Mouse (Mus musculus): ENCODE data around the gene Slfn5.

Gene Slfn5

GRCm38 (mm10) chr11:82950736-82951481 is at the start of gene Slfn5:
Gene Slfn5, plus strand, starts transcription at chr11:82951349.
- H3K4me3 ChIP-seq (replicated peaks; ENCODE audit: low read length) = peak within 1 kb of the TSS; percentile 71
- H3K9me3 ChIP-seq (ENCODE audit: low read length) = no peaks in the 10 kb centered on the region
- no peaks in the 10 kb centered on the region for H3K36me3 ChIP-seq (ENCODE audit: insufficient read depth, low read length)
- H3K27me3 ChIP-seq (ENCODE audit: insufficient read depth, low read length) = peaks cover 58% of the 10 kb centered on the region
- TF ChIP-seq POU5F1 (IDR thresholded peaks at IDR 0.05; ENCODE audit: borderline replicate concordance, low read length) = no peak
- TF ChIP-seq NANOG (IDR thresholded peaks at IDR 0.05; ENCODE audit: borderline replicate concordance, low read length) = no peak
- no peak for TF ChIP-seq CTCF (conservative IDR thresholded peaks at IDR 0.05; ENCODE audit: low read length)
- H3K4me1 ChIP-seq (replicated peaks; ENCODE audit: low read depth, low read length) = peaks cover 59% of the 10 kb centered on the region

GRCm38 (mm10) chr11:82901606-82902310 is 49.4 kb upstream of the Slfn5 start:
- no peak for TF ChIP-seq NANOG (IDR thresholded peaks at IDR 0.05; ENCODE audit: borderline replicate concordance, low read length)
- no peak for TF ChIP-seq POU5F1 (IDR thresholded peaks at IDR 0.05; ENCODE audit: borderline replicate concordance, low read length)
- no peak for TF ChIP-seq CTCF (conservative IDR thresholded peaks at IDR 0.05; ENCODE audit: low read length)
- H3K4me1 ChIP-seq (replicated peaks; ENCODE audit: low read depth, low read length) = peaks cover 43% of the 10 kb centered on the region
- H3K9me3 ChIP-seq (ENCODE audit: low read length) = no peaks in the 10 kb centered on the region
- H3K4me3 ChIP-seq (replicated peaks; ENCODE audit: low read length) = no peak overlapping the region
- peaks cover 76% of the 10 kb centered on the region for H3K36me3 ChIP-seq (ENCODE audit: insufficient read depth, low read length)
- no peaks in the 10 kb centered on the region for H3K27me3 ChIP-seq (ENCODE audit: insufficient read depth, low read length)

GRCm38 (mm10) chr11:82904952-82905351 is 46.2 kb upstream of the Slfn5 start:
- no peaks in the 10 kb centered on the region for H3K9me3 ChIP-seq (ENCODE audit: low read length)

GRCm38 (mm10) chr11:82905816-82906215 is 45.3 kb upstream of the Slfn5 start:
- TF ChIP-seq CTCF (conservative IDR thresholded peaks at IDR 0.05; ENCODE audit: low read length) (no peak), POU5F1 (IDR thresholded peaks at IDR 0.05; ENCODE audit: borderline replicate concordance, low read length) (no peak), NANOG (IDR thresholded peaks at IDR 0.05; ENCODE audit: borderline replicate concordance, low read length) (no peak)
- H3K27me3 ChIP-seq (ENCODE audit: insufficient read depth, low read length) = peaks cover 17% of the 10 kb centered on the region

More at GRCm38 (mm10) chr11:82904952-82905351, 46.2 kb upstream of the Slfn5 start:
- Histone ChIP-seq H3K4me1 (replicated peaks; ENCODE audit: low read depth, low read length) (peaks cover 46% of the 10 kb centered on the region), H3K4me3 (replicated peaks; ENCODE audit: low read length) (peak overlapping the region; percentile 43; the same call in 1 of the 2 replicates), H3K27me3 (ENCODE audit: insufficient read depth, low read length) (peaks cover 8% of the 10 kb centered on the region), H3K36me3 (ENCODE audit: insufficient read depth, low read length) (peaks cover 75% of the 10 kb centered on the region)
- TF ChIP-seq POU5F1 (IDR thresholded peaks at IDR 0.05; ENCODE audit: borderline replicate concordance, low read length) (no peak), CTCF (conservative IDR thresholded peaks at IDR 0.05; ENCODE audit: low read length) (no peak), NANOG (IDR thresholded peaks at IDR 0.05; ENCODE audit: borderline replicate concordance, low read length) (no peak)

GRCm38 (mm10) chr11:82907651-82908607 is 43.2 kb upstream of the Slfn5 start, which contains the start of gene Nle1:
Gene Nle1, minus strand, starts transcription at chr11:82908411.
- H3K4me3 ChIP-seq (replicated peaks; ENCODE audit: low read length) = peak within 1 kb of the TSS; percentile 95
- H3K4me1 ChIP-seq (replicated peaks; ENCODE audit: low read depth, low read length) = peaks cover 60% of the 10 kb centered on the region
- peaks cover 24% of the 10 kb centered on the region for H3K27me3 ChIP-seq (ENCODE audit: insufficient read depth, low read length)
- peak; percentile 70 for TF ChIP-seq CTCF (conservative IDR thresholded peaks at IDR 0.05; ENCODE audit: low read length)
- TF ChIP-seq NANOG (IDR thresholded peaks at IDR 0.05; ENCODE audit: borderline replicate concordance, low read length) = no peak
- no peaks in the 10 kb centered on the region for H3K9me3 ChIP-seq (ENCODE audit: low read length)
- H3K36me3 ChIP-seq (ENCODE audit: insufficient read depth, low read length) = peaks cover 46% of the 10 kb centered on the region

More at GRCm38 (mm10) chr11:82905816-82906215, 45.3 kb upstream of the Slfn5 start:
- Histone ChIP-seq H3K4me3 (replicated peaks; ENCODE audit: low read length) (peak overlapping the region; percentile 13; the same call in 1 of the 2 replicates), H3K9me3 (ENCODE audit: low read length) (no peaks in the 10 kb centered on the region), H3K4me1 (replicated peaks; ENCODE audit: low read depth, low read length) (peaks cover 49% of the 10 kb centered on the region), H3K36me3 (ENCODE audit: insufficient read depth, low read length) (peaks cover 66% of the 10 kb centered on the region)

DNA sequence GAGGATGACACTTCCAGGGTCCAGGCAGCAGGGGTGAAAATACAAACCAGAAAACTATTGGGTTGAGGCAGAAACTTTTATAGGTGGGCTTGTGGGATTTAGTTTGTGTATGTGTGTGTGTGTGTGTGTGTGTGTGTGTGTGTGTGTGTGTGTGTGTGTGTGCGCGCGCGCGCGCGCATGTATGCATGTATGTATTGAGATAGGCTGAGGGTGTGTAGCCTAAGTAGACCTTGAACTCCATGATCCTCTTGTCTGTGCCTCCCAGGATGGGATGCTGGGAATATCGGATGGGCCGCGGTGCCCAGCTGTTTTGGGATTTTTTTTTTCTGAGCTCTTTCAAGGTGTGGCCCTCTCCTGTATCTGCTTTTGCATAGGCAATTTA is 42.5 kb upstream of the Slfn5 start:
- H3K4me1 ChIP-seq (replicated peaks; ENCODE audit: low read depth, low read length) = peaks cover 60% of the 10 kb centered on the region
- H3K27me3 ChIP-seq (ENCODE audit: insufficient read depth, low read length) = peaks cover 31% of the 10 kb centered on the region
- H3K36me3 ChIP-seq (ENCODE audit: insufficient read depth, low read length) = peaks cover 40% of the 10 kb centered on the region
- H3K4me3 ChIP-seq (replicated peaks; ENCODE audit: low read length) = peak overlapping the region; percentile 95
- H3K9me3 ChIP-seq (ENCODE audit: low read length) = no peaks in the 10 kb centered on the region
- TF ChIP-seq NANOG (IDR thresholded peaks at IDR 0.05; ENCODE audit: borderline replicate concordance, low read length) = no peak

- TF ChIP-seq POU5F1 (IDR thresholded peaks at IDR 0.05; ENCODE audit: borderline replicate concordance, low read length) = no peak
- no peak for TF ChIP-seq CTCF (conservative IDR thresholded peaks at IDR 0.05; ENCODE audit: low read length)
- H3K36me3 ChIP-seq (ENCODE audit: insufficient read depth, low read length) = peaks cover 23% of the 10 kb centered on the region
- peaks cover 40% of the 10 kb centered on the region for H3K27me3 ChIP-seq (ENCODE audit: insufficient read depth, low read length)
- no peaks in the 10 kb centered on the region for H3K9me3 ChIP-seq (ENCODE audit: low read length)
- H3K4me1 ChIP-seq (replicated peaks; ENCODE audit: low read depth, low read length) = peaks cover 56% of the 10 kb centered on the region
- H3K4me3 ChIP-seq (replicated peaks; ENCODE audit: low read length) = no peak within 1 kb of the TSS
Measured at GRCm38 (mm10) chr11:82910250-82910649, 40.9 kb upstream of the Slfn5 start, which contains the start of gene Unc45b. Gene Unc45b, plus strand, starts transcription at chr11:82910550.
